Mouse (Mus musculus) neural tube, embryonic 14.5 days (tissue): ENCODE results near the gene Sac3d1. TPM values are rescaled to one million over a fixed set of nuclear protein-coding genes. Genes with fewer than 3 reads are reported as not detected.

Source experiments
- ATAC-seq: fragments of 200-750 bp; cut with Nextera tagmentation; 2 replicates; pipeline ENCODE4 v1.8.0; 2017; ENCODE audit warnings: low read depth, mild to moderate bottlenecking, moderate TSS enrichment, moderate library complexity
- H3K27ac ChIP-seq: fragments of 300-500 bp; sonication (generic); 2 replicates; pipeline ENCODE4 v1.5.1; 2014; ENCODE audit warnings: low read depth, mild to moderate bottlenecking, control low read depth, low read length, moderate library complexity, mixed read lengths
- H3K27me3 ChIP-seq: fragments of 300-500 bp; sonication (generic); 2 replicates; pipeline ENCODE4 v1.6.1; 2014; ENCODE audit warnings: low read length; ENCODE audit not compliant: control insufficient read depth, insufficient read depth
- H3K36me3 ChIP-seq: fragments of 300-500 bp; sonication (generic); 2 replicates; pipeline ENCODE4 v1.6.1; 2014; ENCODE audit warnings: low read length, mixed read lengths; ENCODE audit not compliant: control insufficient read depth, insufficient read depth
- H3K4me1 ChIP-seq: fragments of 300-500 bp; sonication (generic); 2 replicates; pipeline ENCODE4 v1.6.1; 2014; ENCODE audit warnings: low read length; ENCODE audit not compliant: control insufficient read depth, insufficient read depth
- H3K4me2 ChIP-seq: fragments of 300-500 bp; sonication (generic); 2 replicates; pipeline ENCODE4 v1.6.1; 2014; ENCODE audit warnings: mild to moderate bottlenecking, low read depth, low read length, control low read depth
- H3K4me3 ChIP-seq: fragments of 300-500 bp; sonication (generic); 2 replicates; pipeline ENCODE4 v1.5.1; 2014; ENCODE audit warnings: low read depth, low read length, control low read depth, mixed read lengths
- H3K9ac ChIP-seq: fragments of 300-500 bp; sonication (generic); replicated peaks from 2 replicates; pipeline ENCODE4 v1.6.1; 2014; ENCODE audit warnings: low read depth, mild to moderate bottlenecking, control low read depth, low read length, mixed read lengths
- H3K9me3 ChIP-seq: fragments of 300-500 bp; sonication (generic); 2 replicates; pipeline ENCODE4 v1.6.1; 2016; ENCODE audit warnings: low read length; ENCODE audit not compliant: control insufficient read depth
- WGBS: fragments of 180-500 bp; shearing (Covaris S2); extraction: QIAGEN DNeasy Blood & Tissue Kit; methylation state at CpG from one replicate; pipeline ENCODE4 v1.1.7; 2014; 5-methylcytosine and 5-hydroxymethylcytosine counted together
- polyA plus RNA-seq: library from polyadenylated mRNA; unstranded; fragments of >200 nt; fragmentation: Nextera tagmentation; extraction: Ambion mirVana; gene quantifications from 2 replicates; pipeline ENCODE4 v1.2.1, GENCODE M21; 2014

Gene Sac3d1
- polyA plus RNA-seq, 1 experiment from 2014 or later = 53.1 TPM

DNA sequence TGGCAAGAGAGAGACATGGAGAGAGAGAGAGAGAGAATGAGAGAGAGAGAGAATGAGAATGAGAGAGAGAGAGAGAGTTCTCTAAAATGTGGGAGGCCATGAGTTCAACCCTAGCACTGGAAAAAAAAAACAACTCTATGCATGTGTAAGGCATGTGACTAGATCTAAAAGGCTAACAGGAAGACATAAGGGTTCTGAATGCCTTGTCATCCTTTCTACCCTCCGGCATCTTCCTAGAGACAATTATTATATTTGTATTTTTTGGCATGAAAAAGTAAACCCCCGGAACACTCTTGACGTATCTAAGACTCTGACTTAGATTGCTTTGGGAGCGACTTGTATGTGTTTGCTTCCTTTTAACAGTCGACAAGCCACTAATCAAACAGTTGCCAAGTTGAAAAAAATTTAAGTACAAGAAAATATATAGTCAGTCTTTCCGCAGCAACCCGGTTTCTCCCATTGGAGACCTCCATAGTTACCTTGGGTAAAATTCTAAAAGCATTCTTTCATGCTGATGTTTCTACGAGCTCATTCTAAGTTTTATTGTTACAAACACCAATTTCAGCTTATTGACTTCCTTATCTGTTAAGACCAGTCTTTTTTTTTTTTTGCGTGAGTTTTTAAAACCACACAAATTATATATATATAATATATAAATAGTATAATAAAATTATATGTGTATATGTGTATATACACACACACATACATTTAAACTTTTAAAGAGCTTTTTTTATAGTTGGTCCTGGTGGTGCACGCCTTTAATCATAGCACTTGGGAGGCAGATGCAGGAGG lies 8.5 kb upstream of the Sac3d1 start:
- Histone ChIP-seq H3K27me3 (no peaks in the 10 kb centered on the region), H3K4me1 (peaks cover 3% of the 10 kb centered on the region; the same call in 1 of the 2 replicates), H3K9ac (no peak overlapping the region), H3K4me2 (peak overlapping the region; percentile 45), H3K4me3 (peak overlapping the region; percentile 48), H3K9me3 (no peaks in the 10 kb centered on the region), H3K36me3 (no peaks in the 10 kb centered on the region), H3K27ac (no peak overlapping the region)
- WGBS = 72% methylated on average over 10 of the region's 10 CpGs
- ATAC-seq = no peak

- ATAC-seq = no peak
- Histone ChIP-seq H3K27ac (no peak overlapping the region), H3K9ac (no peak overlapping the region), H3K27me3 (no peaks in the 10 kb centered on the region), H3K36me3 (no peaks in the 10 kb centered on the region), H3K9me3 (no peaks in the 10 kb centered on the region), H3K4me1 (peaks cover 3% of the 10 kb centered on the region; the same call in 1 of the 2 replicates), H3K4me2 (no peak overlapping the region), H3K4me3 (no peak overlapping the region)
- WGBS = 23% methylated on average over 4 of the region's 4 CpGs
Measured at GRCm38 (mm10) chr19:6126289-6126688, 7.8 kb upstream of the Sac3d1 start.

DNA sequence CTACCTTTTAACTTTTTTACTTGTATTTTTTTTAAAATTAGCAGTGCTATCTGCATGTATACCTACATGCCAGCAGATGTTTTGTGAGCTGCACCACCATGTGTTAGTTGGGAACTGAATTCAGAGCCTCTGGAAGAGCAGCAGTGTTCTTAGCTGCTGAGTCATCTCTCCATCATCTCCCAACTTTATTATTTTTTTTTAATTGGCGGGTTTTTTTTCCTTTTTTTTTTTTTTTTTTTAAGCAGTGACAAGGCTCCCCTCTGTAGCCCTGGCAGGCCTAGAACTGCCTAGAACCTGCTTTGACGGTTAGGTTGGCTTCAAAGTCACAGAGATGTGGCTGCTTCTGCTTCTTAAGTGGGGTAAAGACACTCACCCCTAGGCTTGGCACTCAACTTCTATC lies 6.4 kb upstream of the Sac3d1 start:
- H3K36me3 ChIP-seq = no peaks in the 10 kb centered on the region
- no peak overlapping the region for H3K4me3 ChIP-seq
- H3K27me3 ChIP-seq = no peaks in the 10 kb centered on the region
- peaks cover 3% of the 10 kb centered on the region; the same call in 1 of the 2 replicates for H3K4me1 ChIP-seq
- H3K9ac ChIP-seq = no peak overlapping the region
- WGBS = 91% methylated on average over 2 of the region's 2 CpGs
- H3K27ac ChIP-seq = no peak overlapping the region
- no peak overlapping the region for H3K4me2 ChIP-seq
- H3K9me3 ChIP-seq = no peaks in the 10 kb centered on the region
- ATAC-seq = no peak

DNA sequence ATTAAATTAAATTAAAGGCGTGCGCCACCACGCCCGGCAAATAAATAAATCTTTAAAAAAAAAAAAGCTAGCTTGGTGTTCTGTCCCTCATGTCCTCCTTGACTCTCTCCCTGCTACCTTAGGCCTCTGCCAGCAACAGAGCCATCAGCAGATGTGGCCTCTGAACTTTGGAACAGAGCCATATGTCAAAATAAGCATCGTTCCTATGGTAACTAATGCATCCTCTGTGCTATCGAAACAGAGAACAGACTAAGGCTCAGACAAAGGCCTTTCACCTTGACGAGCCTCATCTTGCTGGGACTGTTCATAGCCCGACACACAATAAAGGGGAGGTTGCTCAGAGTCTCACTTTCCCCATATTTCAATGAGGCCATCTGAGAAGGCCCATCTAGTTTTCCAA lies 4.9 kb upstream of the Sac3d1 start:
- H3K9me3 ChIP-seq = no peaks in the 10 kb centered on the region
- H3K27me3 ChIP-seq = no peaks in the 10 kb centered on the region
- H3K36me3 ChIP-seq = no peaks in the 10 kb centered on the region
- peaks cover under 1% of the 10 kb centered on the region; the same call in 1 of the 2 replicates for H3K4me1 ChIP-seq
- no peak overlapping the region for H3K9ac ChIP-seq
- no peak for ATAC-seq
- WGBS = 62% methylated on average over 8 of the region's 8 CpGs
- H3K27ac ChIP-seq = no peak overlapping the region
- H3K4me2 ChIP-seq = no peak overlapping the region
- no peak overlapping the region for H3K4me3 ChIP-seq

DNA sequence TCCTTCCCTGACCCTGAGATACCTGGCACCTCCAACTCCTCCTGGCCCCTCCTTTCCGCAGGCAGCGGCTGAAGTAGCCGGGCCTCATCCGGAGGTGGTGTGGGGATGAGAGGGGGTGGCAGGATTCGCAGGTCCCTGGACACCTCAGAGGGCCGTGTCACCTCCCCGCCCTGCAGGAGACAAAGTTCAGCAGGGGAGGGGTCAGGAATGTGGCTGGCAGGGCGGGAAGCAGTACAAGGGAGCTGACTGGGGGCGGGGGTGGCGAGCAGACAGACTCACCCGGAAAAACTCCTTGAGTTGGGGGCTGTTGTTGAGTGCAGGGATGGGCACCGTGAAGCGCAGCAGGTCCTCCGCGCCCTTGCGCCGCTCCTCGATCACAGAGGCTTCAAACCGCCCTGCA lies 3.3 kb upstream of the Sac3d1 start:
- Histone ChIP-seq H3K27me3 (no peaks in the 10 kb centered on the region), H3K4me1 (peaks cover 9% of the 10 kb centered on the region), H3K4me3 (no peak overlapping the region), H3K4me2 (no peak overlapping the region), H3K36me3 (no peaks in the 10 kb centered on the region), H3K9ac (no peak overlapping the region), H3K9me3 (no peaks in the 10 kb centered on the region), H3K27ac (no peak overlapping the region)
- no peak for ATAC-seq
- WGBS = 38% methylated on average over 18 of the region's 19 CpGs

DNA sequence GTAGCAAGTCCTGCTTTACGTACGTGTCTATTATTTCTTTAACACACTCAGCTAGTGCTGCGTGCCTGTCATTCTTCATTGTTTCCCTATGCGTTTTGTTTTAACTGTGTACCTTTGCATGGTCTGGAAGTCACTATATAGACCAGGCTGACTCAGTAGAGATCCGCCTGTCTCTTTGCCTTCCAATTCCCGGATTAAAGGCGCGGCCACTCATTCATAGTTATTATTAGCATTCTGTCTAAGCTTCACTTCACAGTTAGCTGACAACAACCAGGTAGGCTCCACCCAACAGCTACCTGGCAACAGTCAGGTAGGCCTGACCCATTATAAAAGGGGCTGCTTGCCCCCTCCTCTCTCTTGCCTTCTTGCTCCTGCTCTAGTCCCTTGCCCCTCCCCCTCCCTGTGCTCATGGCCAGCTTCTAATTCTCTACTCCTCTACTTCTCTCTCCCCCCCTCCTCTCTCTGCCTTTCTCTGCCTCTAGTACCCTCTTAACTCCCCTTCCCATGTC lies 281 bp upstream of the Sac3d1 start:
- peak; percentile 47 for ATAC-seq
- 1% methylated on average over 8 of the region's 8 CpGs for WGBS

GRCm38 (mm10) chr19:6117346-6117985 lies 984 bp downstream of the Sac3d1 start:
- H3K9me3 ChIP-seq = no peaks in the 10 kb centered on the region
- 4% methylated on average over 32 of the region's 32 CpGs for WGBS
- peaks cover 23% of the 10 kb centered on the region for H3K36me3 ChIP-seq
- H3K27me3 ChIP-seq = no peaks in the 10 kb centered on the region
- peak overlapping the region; percentile 84 for H3K9ac ChIP-seq
- H3K4me3 ChIP-seq = peak overlapping the region; percentile 88
- peaks cover 11% of the 10 kb centered on the region for H3K4me1 ChIP-seq
- peak overlapping the region; percentile 90 for H3K27ac ChIP-seq
- H3K4me2 ChIP-seq = peak overlapping the region; percentile 89
- ATAC-seq = no peak

More for the DNA sequence above, 281 bp upstream of the Sac3d1 start:
- H3K9ac ChIP-seq = peak overlapping the region; percentile 84
- peaks cover 23% of the 10 kb centered on the region for H3K36me3 ChIP-seq
- peak overlapping the region; percentile 89 for H3K4me2 ChIP-seq
- H3K9me3 ChIP-seq = no peaks in the 10 kb centered on the region
- H3K4me3 ChIP-seq = peak overlapping the region; percentile 88
- peaks cover 11% of the 10 kb centered on the region for H3K4me1 ChIP-seq
- H3K27me3 ChIP-seq = no peaks in the 10 kb centered on the region
- peak overlapping the region; percentile 90 for H3K27ac ChIP-seq

- Histone ChIP-seq H3K27me3 (no peaks in the 10 kb centered on the region), H3K9ac (no peak overlapping the region), H3K9me3 (no peaks in the 10 kb centered on the region), H3K36me3 (peaks cover 23% of the 10 kb centered on the region), H3K4me3 (no peak overlapping the region), H3K4me1 (peaks cover 11% of the 10 kb centered on the region), H3K27ac (no peak overlapping the region), H3K4me2 (peak overlapping the region; percentile 89; the same call in 1 of the 2 replicates)
- no peak for ATAC-seq
- 93% methylated on average over 15 of the region's 15 CpGs for WGBS
Measured at GRCm38 (mm10) chr19:6116113-6116850, 2.2 kb downstream of the Sac3d1 start.
